ENCODE assay signal across 18 mouse cellular contexts in genomic region chr7:68010802-68011201, GRCm38 (mm10). TPM values are rescaled to one million over a fixed set of nuclear protein-coding genes. Genes with fewer than 3 reads are reported as not detected.
DNase-seq lines count a peak whose midpoint lies in the region; ATAC-seq lines count a peak whose summit lies in the region.
"Had no signal": no experiment of that assay in that cellular context is flagged by ENCODE, and none has a peak within 500 bp of the region (broad histone marks: within the 10 kb centered on the region; RNA-seq: fewer than 3 reads in every experiment).

No protein-coding gene starts in this region.

- H3K36me3 ChIP-seq in heart, embryonic 10.5 days = peaks cover 40% of the 10 kb centered on the region
- peaks cover 8% of the 10 kb centered on the region; the same call in 1 of the 2 replicates for H3K36me3 ChIP-seq in liver, embryonic 11.5 days (ENCODE audit: control insufficient read depth, insufficient read depth, low read length)

- 37% methylated on average over 3 of the region's 3 CpGs for WGBS in heart, embryonic 10.5 days
- 38% methylated on average over 3 of the region's 3 CpGs for WGBS in liver, embryonic 11.5 days

- 0 out of 2 replicates have a peak overlapping the region, but pooled peaks have one; percentile 16 for H3K9ac ChIP-seq in liver, embryonic 11.5 days (ENCODE audit: low read depth, low read length)
- H3K9ac ChIP-seq: embryonic facial prominence, embryonic 13.5 days; limb, embryonic 13.5 days had no signal

- no peaks in the 10 kb centered on the region for H3K9me3 ChIP-seq in heart, embryonic 10.5 days
- H3K9me3 ChIP-seq in liver, embryonic 11.5 days (ENCODE audit: control insufficient read depth, low read length) = 0 out of 2 replicates have a peak, but pooled peaks cover 3% of the 10 kb centered on the region
- H3K9me3 ChIP-seq: embryonic facial prominence, embryonic 13.5 days had no signal

- no peaks in the 10 kb centered on the region for H3K27me3 ChIP-seq in heart, embryonic 10.5 days (ENCODE audit: insufficient read depth, poor library complexity, severe bottlenecking)
- no peaks in the 10 kb centered on the region for H3K27me3 ChIP-seq in liver, embryonic 11.5 days (replicated peaks; ENCODE audit: control insufficient read depth, insufficient read depth, low read length)
- H3K27me3 ChIP-seq: embryonic facial prominence, embryonic 13.5 days; limb, embryonic 13.5 days had no signal

- peak overlapping the region; percentile 63 for H3K4me2 ChIP-seq in liver, embryonic 11.5 days
- H3K4me2 ChIP-seq: embryonic facial prominence, embryonic 13.5 days; limb, embryonic 13.5 days had no signal

- H3K4me1 ChIP-seq in heart, embryonic 10.5 days = peaks cover 76% of the 10 kb centered on the region
- peaks cover 46% of the 10 kb centered on the region for H3K4me1 ChIP-seq in liver, embryonic 11.5 days (replicated peaks; ENCODE audit: control insufficient read depth, insufficient read depth, low read length)

- ATAC-seq in liver, embryonic 11.5 days (replicated peaks; ENCODE audit: low FRiP score) = peak; percentile 76
- ATAC-seq in erythroblast, adult 5-6 weeks (replicated peaks; ENCODE audit: low FRiP score, poor library complexity, severe bottlenecking) = peak; percentile 50
- ATAC-seq in megakaryocyte progenitor cell, adult 5-6 weeks (replicated peaks; ENCODE audit: poor library complexity) = peak; percentile 40
- ATAC-seq in CD4-positive, CD25-positive, alpha-beta regulatory T cell, adult 4 months = no peak

- no peak overlapping the region for H3K4me3 ChIP-seq in heart, embryonic 10.5 days
- H3K4me3 ChIP-seq in liver, embryonic 11.5 days (ENCODE audit: low read depth, low read length) = no peak overlapping the region
- H3K4me3 ChIP-seq: embryonic facial prominence, embryonic 13.5 days; limb, embryonic 13.5 days had no signal

- peak overlapping the region; percentile 88 for H3K27ac ChIP-seq in heart, embryonic 10.5 days
- H3K27ac ChIP-seq in liver, embryonic 11.5 days (ENCODE audit: low read depth, low read length) = peak overlapping the region; percentile 92
- H3K27ac ChIP-seq: embryonic facial prominence, embryonic 13.5 days; limb, embryonic 13.5 days had no signal

- DNase-seq in heart, embryonic 10.5 days (ENCODE audit: low spot score) = no peak
- DNase-seq in heart, adult 8-10 months (ENCODE audit: low spot score) = no peak
- DNase-seq in liver, embryonic 11.5 days (ENCODE audit: low spot score) = no peak
- no peak for DNase-seq in liver
- no peak for DNase-seq in adrenal gland, adult 2 months
- DNase-seq: adrenal gland, postnatal 25 days; cerebellum, adult 9-11 months; gastrocnemius, postnatal 10 days; kidney, adult 2 months; kidney, postnatal 36 days; lung, postnatal 10 days; right cerebral cortex, postnatal 4 days; thymus, adult 18-20 months had no signal

RNA-seq across cellular contexts. Expression of gene Igf1r, which starts 58.2 kb away (rescaled TPM):
- polyA plus RNA-seq in heart, embryonic 10.5 days (2016; fragmentation: Nextera tagmentation; extraction: Ambion mirVana) = 17.2 and 24.9 TPM in 2 replicates
- 10 to 100 TPM; 10.3 to 17.3 (median 14.4) TPM for total RNA-seq in heart, adult 8-10 months (2022)
- polyA plus RNA-seq in liver, embryonic 11.5 days (2014; fragmentation: Nextera tagmentation; extraction: Ambion mirVana) = 9.2 and 10.2 TPM in 2 replicates
- total RNA-seq in erythroblast, adult 5-6 weeks (2015; ENCODE audit: low replicate concordance) = 17.1 and 19.6 TPM in 2 replicates
- total RNA-seq in erythroblast, adult 5-6 weeks (2017; ENCODE audit: low replicate concordance) = 13.5 and 16.0 TPM in 2 replicates
- total RNA-seq in megakaryocyte progenitor cell, adult 5-6 weeks (2015) = 46.1 and 50.3 TPM in 2 replicates
- total RNA-seq in megakaryocyte progenitor cell, adult 5-6 weeks (2017) = 22.4 and 25.0 TPM in 2 replicates
- polyA plus RNA-seq in CD4-positive, CD25-positive, alpha-beta regulatory T cell, adult 4 months (2017; shearing (Covaris generic)) = 10 to 100 TPM; 20.0 to 30.4 TPM
- 10 to 100 TPM; 41.2 to 95.1 TPM for total RNA-seq in adrenal gland, adult 2 months (2021)
- 14.8 and 21.3 TPM in 2 replicates for polyA plus RNA-seq in adrenal gland, adult 2 months (2012; rRNA removed)
